Mouse (Mus musculus) urinary bladder, postnatal 25 days (tissue): Measurements from ENCODE around the gene Clgn.
"Not testable (repeated sequence)": the region's sequence is repeated elsewhere in the genome, so short reads cannot be mapped to it uniquely, and the experiment has no call there.

Experiments
- DNase-seq: peaks from one replicate; pipeline ENCODE4 v3.0.0; 2022; ENCODE audit warnings: low spot score

Clgn gene

DNA sequence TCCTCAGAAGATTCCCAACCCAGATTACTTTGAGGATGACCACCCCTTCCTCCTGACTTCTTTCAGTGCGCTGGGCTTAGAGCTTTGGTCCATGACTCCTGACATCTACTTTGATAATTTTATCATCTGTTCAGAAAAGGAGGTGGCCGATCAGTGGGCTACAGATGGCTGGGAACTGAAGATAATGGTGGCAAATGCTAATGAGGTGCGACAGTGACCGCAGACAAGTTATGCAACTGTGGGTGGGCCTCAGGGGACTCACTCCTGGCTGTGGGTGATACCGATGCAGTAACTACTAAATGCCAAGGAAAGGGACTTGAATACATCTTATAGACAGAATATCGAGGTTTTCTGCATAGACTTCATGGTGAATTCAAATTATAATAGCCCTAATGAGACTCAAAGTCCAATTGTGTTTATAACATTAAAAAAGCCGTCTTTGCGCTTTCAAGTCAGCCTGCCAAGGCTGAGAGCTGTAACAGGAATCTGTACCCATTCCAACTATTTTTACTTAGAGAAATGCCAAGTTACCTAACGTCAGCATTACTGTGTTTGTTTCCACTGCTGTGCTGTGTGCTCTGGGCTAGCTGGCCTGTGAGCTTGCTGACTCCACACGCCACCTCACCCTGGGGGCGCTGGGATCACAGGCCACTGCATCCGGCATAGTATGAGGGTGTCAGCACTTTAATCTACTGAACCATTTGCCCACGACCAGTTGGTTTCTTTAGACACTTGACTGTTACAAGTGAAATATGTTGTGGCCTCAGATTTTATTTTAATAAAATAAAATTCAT, 33.6 kb downstream of the Clgn start:
- no peak for DNase-seq

DNA sequence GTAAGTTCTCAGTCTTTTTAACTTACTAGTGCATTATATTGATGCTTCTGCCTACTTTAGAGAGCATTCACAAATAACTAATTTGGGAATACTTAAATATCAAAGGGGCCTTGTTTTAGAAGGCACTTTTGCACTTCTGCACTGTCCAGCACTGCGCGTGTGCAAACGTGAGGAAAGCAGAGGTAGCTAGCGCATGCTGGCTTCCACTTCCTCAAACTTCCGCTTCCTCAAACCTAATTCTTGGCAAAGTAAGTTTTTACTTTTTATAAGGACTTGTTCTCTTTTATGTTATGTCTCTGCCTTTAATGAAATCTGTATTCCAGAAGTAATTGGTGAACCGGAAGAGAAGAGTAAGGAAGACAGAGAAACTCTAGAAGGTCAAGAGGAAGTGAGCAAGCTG, 35.5 kb downstream of the Clgn start:
- no peak for DNase-seq

- DNase-seq = no peak
Measured at GRCm38 (mm10) chr8:83426104-83426759, 36.6 kb downstream of the Clgn start.

DNA sequence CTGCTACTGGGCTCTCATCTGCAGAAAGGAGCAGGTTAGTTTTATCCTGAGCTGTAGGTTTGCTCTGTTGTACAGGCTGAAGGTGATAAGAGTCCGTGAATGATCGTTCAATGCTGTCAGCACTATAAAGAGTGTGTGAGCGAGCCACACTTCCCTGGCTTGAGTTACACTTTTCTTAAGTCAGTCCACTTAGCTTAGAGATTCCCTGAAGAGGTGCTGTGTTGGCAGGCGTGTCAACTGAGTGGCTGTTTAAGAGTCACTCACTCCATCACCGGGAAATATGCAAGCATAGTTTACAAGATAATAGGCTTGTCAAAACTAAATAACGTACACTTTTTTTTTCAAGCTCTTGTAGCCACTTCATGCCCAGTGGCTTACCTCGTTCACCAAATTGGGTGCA, 37.3 kb downstream of the Clgn start:
- no peak for DNase-seq

DNA sequence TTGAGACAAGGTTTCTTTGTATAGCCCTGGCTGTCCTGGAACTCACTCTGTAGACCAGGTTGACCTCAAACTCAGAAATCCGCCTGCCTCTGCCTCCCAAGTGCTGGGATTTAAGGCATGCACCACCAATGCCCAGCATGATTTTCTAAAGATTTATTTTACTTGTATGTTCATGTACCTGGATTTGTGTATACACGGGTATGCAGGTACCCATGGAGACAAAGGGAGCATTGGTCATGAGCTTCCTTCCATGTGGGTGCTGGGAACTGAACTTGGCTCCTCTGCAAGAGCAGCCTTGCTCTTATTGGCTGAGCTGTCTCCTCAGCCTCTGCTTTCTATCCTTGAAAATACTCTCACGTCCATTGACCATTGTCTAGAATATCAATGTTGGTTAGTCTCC, 39.0 kb downstream of the Clgn start:
- not testable (repeated sequence) for DNase-seq

DNA sequence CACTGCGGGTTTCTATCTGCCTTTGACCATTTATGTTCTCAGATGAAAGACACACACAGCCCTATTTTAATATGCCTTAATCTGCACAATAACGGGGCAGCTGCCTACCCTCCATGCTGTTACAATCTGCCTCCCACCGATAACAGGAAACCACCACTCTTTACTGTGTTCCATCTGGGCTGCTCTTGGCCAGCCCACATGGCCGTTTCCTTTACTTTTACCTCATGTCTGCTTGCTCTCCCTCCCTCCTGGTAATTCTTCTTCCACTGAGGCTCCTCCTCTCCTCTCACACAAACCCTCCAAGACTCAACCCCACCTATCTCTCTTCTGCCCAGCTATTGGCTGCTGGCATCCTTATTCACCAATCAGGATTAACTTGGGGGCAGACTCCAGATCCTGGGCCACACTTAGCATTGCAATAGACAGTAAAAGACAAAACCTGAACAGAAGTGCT, 39.4 kb downstream of the Clgn start:
- DNase-seq = no peak

DNA sequence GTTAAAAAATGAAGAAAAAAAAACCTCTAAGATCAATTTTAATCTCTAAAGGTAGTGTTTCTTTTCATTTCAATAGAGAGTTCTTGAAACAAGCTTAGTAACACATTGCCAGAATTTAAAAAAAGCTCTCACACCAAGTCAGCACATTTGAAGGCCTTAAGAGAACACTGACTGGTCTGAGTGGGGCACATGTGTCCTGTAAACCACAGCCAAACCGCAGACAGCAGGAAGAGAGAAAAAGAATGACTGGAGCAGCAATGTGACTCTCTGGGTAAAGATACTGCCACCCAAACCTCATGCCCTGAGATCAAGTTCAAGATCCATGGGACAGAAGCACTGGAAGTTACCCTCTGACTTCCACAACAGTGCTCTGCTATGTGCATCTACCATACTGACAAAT, 47.4 kb downstream of the Clgn start:
- DNase-seq = no peak

DNA sequence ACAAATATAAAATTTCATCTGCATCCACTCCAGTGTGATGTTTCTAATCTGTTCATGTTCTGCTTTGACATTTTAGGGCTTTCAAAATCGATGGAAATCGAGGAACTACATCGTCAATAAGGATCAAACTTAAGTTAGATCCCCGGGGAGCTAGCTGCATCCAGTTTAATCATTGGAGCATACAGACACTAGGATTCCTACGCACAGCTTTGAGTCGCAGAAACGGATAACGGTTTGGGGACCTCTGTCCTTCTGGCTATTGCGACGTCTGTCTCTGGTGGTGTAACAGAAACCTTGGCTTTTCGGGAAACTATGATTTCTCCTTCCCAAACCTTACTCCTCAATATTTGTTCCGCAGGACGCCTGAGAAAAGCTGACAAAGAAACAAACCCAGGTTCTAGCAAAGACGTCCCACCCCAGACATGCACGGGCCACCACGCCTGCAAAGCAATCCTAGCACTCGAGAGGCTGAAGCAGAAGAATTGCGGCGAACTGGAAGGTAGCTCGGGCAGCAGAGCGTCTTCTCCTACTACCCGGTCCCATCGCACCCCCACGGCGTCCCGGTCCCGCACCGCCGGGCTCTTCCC, 52.1 kb downstream of the Clgn start:
- no peak for DNase-seq

DNA sequence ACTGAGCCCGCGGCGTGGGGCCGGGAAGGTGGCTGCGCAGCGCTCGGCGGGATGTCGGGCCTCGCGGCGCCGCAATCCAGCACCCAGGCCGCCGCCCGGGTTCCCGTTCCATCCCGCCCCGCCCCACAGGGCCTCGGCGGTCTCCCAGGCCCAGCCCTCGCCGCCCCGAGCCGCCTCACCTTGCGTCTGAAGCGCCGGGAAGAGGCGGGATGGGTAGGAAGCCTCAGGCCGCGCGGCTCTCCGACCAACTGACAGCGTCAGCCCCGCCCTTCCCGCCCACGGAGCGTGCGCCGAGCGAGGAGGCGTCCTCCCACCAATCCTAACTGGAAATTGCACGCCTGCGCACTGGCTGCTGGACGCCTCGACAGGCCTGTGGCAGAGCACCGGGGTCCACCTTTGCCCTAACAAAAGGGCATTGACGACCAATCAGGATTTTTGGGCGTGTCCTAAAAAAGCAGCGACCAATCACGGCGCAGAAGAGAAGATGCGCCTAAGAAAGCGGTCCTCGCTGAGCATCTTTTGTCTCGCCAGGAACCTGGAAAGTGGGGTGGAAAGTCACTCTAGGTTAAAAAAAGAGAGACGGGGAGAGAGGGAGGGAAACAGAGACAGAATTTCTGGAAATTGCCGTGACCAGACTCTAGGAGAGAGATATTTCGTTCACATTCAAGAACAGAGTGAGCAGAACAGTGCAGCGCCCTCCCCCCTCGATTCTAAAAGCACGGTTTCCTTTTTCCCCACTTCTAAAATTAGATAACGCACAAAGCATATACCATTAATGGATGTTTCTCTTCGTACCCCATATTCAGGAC, 52.8 kb downstream of the Clgn start:
- peak; percentile 96 for DNase-seq

DNA sequence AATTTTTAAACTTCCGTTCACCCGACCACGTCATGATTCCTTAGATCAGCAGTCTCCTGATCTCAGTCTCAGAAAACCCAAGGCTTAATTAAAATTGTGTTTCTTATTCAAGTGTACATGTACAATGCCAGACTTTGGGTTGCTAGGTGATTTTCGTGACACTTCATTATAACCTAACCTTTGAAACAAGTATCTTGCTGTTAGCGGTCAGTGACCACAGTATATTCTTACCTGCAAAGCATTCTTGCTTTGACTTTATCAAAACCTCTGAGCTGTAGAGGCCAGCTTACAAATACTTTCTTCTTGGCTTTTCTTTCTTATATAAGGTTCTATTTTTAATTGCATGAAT, 53.4 kb downstream of the Clgn start:
- DNase-seq = no peak

DNA sequence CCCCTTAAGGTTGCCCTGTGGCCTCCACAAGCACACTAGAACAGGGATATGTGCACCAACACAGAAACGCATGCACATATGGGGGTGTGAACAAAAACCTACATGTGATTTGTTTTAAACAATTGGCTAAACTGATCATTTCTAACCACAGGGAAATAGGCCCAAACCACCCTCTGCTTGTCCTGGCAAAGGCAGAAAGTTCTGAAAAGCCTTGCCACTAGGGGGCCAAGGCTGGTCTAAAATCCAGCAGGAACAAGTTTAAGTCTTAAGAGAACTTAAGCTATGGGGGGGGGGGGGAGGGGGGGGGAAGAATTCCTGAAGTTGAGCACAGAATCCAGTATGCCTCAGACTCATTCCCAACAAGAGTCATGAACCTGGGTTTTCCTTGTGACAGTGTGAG, 60.3 kb downstream of the Clgn start:
- DNase-seq = no peak

DNA sequence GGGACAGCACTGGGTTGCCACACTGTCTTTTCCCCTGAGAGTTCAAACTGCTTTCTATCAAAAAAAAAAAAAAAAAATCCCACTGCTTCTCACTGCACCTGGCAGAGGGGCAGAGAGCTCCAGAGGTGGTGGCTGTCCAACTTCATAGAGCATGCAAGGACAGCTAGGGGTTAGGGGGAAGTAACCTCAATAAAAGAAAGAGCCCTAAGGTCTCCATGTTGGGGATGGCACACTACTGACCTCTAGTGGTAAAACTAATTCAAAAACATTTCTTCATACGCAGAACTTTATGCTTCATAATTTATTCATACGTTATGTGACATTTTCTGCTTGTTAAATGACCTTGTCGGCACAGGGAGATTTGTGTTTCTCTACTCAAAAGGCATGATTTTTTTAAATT, 61.4 kb downstream of the Clgn start:
- DNase-seq = no peak

GRCm38 (mm10) chr8:83457121-83457520, 67.5 kb downstream of the Clgn start:
- DNase-seq = no peak

DNA sequence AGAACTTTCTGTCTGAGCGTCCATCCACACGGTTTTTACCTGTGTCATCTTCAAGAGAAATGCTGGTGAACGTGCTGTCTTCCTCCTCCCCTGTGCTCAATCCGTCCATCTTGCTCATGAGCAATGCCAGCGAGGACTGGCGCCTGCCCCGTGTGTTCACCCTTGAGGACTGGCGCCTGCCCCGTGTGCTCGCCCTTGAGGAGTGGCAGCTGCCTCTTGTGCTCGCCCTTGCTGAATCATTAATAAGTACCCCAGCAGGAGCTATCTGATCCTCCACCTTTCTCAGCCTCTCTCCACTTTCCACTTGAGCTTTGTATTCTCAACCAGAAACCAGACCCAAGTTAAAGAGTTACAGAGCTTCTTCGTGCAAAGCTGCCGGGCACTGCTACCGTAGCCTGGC, 68.6 kb downstream of the Clgn start, which contains the start of gene Scoc:
Scoc (minus strand) TSS at position 170 of the 400 bp plus-strand sequence.
- DNase-seq = no peak

DNA sequence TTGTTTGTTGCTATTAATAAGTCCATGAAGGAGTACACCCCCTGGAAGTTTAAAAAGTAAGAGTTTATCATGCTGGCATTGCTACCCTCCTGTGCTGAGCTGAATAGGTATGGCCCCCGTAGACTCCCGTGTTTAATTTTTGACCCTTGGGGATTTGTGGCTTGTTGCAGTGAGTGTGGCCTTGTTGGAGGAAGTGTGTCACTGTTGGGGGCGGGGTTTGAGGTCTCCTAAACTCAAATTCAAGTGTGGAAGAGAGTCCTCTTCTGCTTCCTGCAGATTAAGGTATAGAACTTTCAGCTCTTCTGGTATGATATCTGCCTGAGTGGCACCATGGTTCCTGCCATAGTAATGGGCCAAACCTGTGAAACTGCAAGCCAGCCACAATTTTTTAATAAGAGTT, 69.9 kb downstream of the Clgn start:
- no peak for DNase-seq
